Mouse (Mus musculus) MEL (cell line): ENCODE measurements around the gene Itgb2.

ENCODE experiments used
- BHLHE40 ChIP-seq: IDR thresholded peaks from 2 replicates; pipeline ENCODE4 v1.6.1; 2012; ENCODE audit warnings: low read depth, mild to moderate bottlenecking, inconsistent platforms, low read length, improper control_type of control experiment, borderline replicate concordance
- CTCF ChIP-seq, 3 experiments: IDR thresholded peaks in 2 of 3; conservative IDR thresholded peaks in 1 of 3; 2 replicates each; pipeline ENCODE4 v1.5.1; 2011 to 2012; ENCODE audit warnings: low read length in 3 of 3, low read depth in 2 of 3, mild to moderate bottlenecking in 2 of 3, improper control_type of control experiment in 1 of 3, inconsistent platforms in 1 of 3, mixed read lengths in 1 of 3, moderate library complexity in 1 of 3; ENCODE audit not compliant: control insufficient read depth in 1 of 3, insufficient read depth in 1 of 3, poor library complexity in 1 of 3, severe bottlenecking in 1 of 3
- ELF1 ChIP-seq: IDR thresholded peaks from 2 replicates; pipeline ENCODE4 v1.6.1; 2014; ENCODE audit warnings: low read depth, mild to moderate bottlenecking, inconsistent platforms, low read length, improper control_type of control experiment, moderate library complexity
- EP300 ChIP-seq, 2 experiments: IDR thresholded peaks; 2 replicates each; pipeline ENCODE4 v1.6.1; 2011; ENCODE audit warnings: improper control_type of control experiment in 2 of 2, low read length in 2 of 2, low read depth in 1 of 2, mild to moderate bottlenecking in 1 of 2
- GATA1 ChIP-seq: IDR thresholded peaks from 2 replicates; pipeline ENCODE4 v1.6.1; 2011; ENCODE audit warnings: low read depth, low read length, improper control_type of control experiment
- MAFK ChIP-seq: IDR thresholded peaks from 2 replicates; pipeline ENCODE4 v1.6.1; 2011; ENCODE audit warnings: low read depth, mild to moderate bottlenecking, low read length, improper control_type of control experiment, borderline replicate concordance
- MEF2A ChIP-seq: IDR thresholded peaks from 2 replicates; pipeline ENCODE4 v1.6.1; 2014; ENCODE audit warnings: low read depth, mild to moderate bottlenecking, inconsistent platforms, low read length, improper control_type of control experiment; ENCODE audit not compliant: poor library complexity, insufficient replicate concordance, severe bottlenecking; ENCODE audit errors: extremely low read depth
- NRF1 ChIP-seq: IDR thresholded peaks from 2 replicates; pipeline ENCODE4 v1.6.1; 2014; ENCODE audit warnings: low read depth, mild to moderate bottlenecking, inconsistent platforms, low read length, improper control_type of control experiment, moderate library complexity; ENCODE audit not compliant: poor library complexity, insufficient read depth, severe bottlenecking
- POLR2A ChIP-seq, 2 experiments: IDR thresholded peaks; 2 replicates each; pipeline ENCODE4 v1.6.1; 2011 to 2012; ENCODE audit warnings: low read length in 2 of 2, mild to moderate bottlenecking in 2 of 2, control low read depth in 1 of 2, improper control_type of control experiment in 1 of 2, low read depth in 1 of 2, moderate library complexity in 1 of 2; ENCODE audit not compliant: control insufficient read depth in 1 of 2, insufficient read depth in 1 of 2, poor library complexity in 1 of 2
- RCOR1 ChIP-seq: IDR thresholded peaks from 2 replicates; pipeline ENCODE4 v1.6.1; 2012; ENCODE audit warnings: low read depth, mild to moderate bottlenecking, inconsistent platforms, low read length, improper control_type of control experiment
- TAL1 ChIP-seq: IDR thresholded peaks from 2 replicates; pipeline ENCODE4 v1.6.1; 2012; ENCODE audit warnings: mild to moderate bottlenecking, inconsistent platforms, low read length, moderate library complexity, mixed read lengths
- TBP ChIP-seq: IDR thresholded peaks from 2 replicates; pipeline ENCODE4 v1.8.0; 2011; ENCODE audit warnings: low read depth, low read length, improper control_type of control experiment
- TCF12 ChIP-seq: IDR thresholded peaks from 2 replicates; pipeline ENCODE4 v1.6.1; 2014; ENCODE audit warnings: low read depth, mild to moderate bottlenecking, inconsistent platforms, low read length, improper control_type of control experiment, moderate library complexity
- UBTF ChIP-seq: IDR thresholded peaks from 2 replicates; pipeline ENCODE4 v1.6.1; 2012; ENCODE audit warnings: low read depth, mild to moderate bottlenecking, inconsistent platforms, low read length, improper control_type of control experiment, moderate library complexity, borderline replicate concordance; ENCODE audit not compliant: insufficient read depth

DNA sequence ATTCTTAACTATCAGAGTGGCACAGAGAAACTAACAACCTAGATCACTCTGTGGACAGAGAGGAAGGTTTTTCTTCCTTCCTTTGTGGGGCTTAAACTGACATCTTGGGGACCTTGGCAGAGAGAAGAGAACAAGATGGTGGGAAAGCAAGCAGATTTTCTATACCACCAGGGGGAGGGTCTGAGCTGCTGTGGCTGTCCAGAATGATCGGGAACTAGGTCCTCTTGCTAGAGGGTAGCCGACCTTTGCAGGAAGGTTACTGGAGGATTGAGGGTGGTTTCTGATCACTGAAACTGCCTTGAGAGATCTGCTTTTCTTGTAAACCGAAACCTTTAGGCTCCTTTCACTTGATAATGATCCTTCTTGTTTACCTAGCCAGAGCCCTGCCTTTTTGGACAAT lies 42.2 kb downstream of the Itgb2 start:
- no peak for TF ChIP-seq TAL1
- TF ChIP-seq POLR2A (IDR thresholded peaks at IDR 0.05; ENCODE audit: control insufficient read depth in 1 of 2, insufficient read depth in 1 of 2, low read depth in 1 of 2, low read length in 2 of 2, poor library complexity in 1 of 2): no peak
- no peak for TF ChIP-seq GATA1
- TF ChIP-seq CTCF (IDR thresholded peaks at IDR 0.05 in 2 of 3, conservative IDR thresholded peaks at IDR 0.05 in 1 of 3; ENCODE audit: control insufficient read depth in 1 of 3, insufficient read depth in 1 of 3, low read depth in 2 of 3, low read length in 3 of 3, poor library complexity in 1 of 3, severe bottlenecking in 1 of 3): peak in 2 of 3 experiments; percentile 13; a peak in 3 of 6 replicates
- no peak for TF ChIP-seq EP300 (IDR thresholded peaks at IDR 0.05; ENCODE audit: low read depth in 1 of 2, low read length in 2 of 2)
- no peak for TF ChIP-seq BHLHE40
- no peak for TF ChIP-seq NRF1
- no peak for TF ChIP-seq UBTF
- TF ChIP-seq RCOR1: no peak
- TF ChIP-seq TCF12: no peak
- TF ChIP-seq MEF2A: no peak
- TF ChIP-seq MAFK: no peak
- no peak for TF ChIP-seq ELF1
- no peak for TF ChIP-seq TBP
